In the genomic region with DNA sequence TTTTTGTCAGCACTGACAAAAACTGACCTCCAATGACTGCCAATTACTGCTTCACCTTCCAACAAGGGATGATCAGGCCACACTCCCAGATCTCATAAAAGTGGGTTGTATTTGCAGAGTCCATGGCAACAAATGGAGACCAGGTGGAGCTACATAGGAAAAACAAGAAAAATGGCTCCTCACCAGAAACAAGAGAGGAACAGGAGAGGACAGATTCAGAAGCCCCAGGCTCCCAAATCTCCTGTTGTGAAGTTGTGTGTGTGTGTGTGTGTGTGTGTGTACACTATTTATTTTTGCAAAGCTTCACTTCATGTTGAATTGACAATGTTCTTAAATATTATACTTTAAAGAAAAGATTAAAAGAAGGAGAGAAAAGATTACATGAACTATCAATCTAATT, we compare ENCODE assay signal across 26 mouse cellular contexts.
"Had no signal": no experiment of that assay in that cellular context is flagged by ENCODE, and none has a peak within 500 bp of the region (broad histone marks: within the 10 kb centered on the region; RNA-seq: fewer than 3 reads in every experiment).

No protein-coding gene starts in this region.

- H3K9ac ChIP-seq: heart, embryonic 13.5 days; heart, embryonic 15.5 days; hindbrain, embryonic 13.5 days; hindbrain, embryonic 15.5 days; limb, embryonic 12.5 days; liver, embryonic 13.5 days; liver, embryonic 15.5 days; liver, postnatal 0 days had no signal

- H3K36me3 ChIP-seq: heart, embryonic 13.5 days; heart, embryonic 15.5 days; hindbrain, embryonic 13.5 days; hindbrain, embryonic 15.5 days; limb, embryonic 12.5 days; liver, embryonic 13.5 days; liver, embryonic 15.5 days had no signal

- H3K27ac ChIP-seq: heart, adult 2 months; heart, embryonic 13.5 days; heart, embryonic 15.5 days; hindbrain, embryonic 13.5 days; hindbrain, embryonic 15.5 days; hindbrain, postnatal 0 days; layer of hippocampus, adult 2 months; limb, embryonic 12.5 days; liver, embryonic 13.5 days; liver, embryonic 15.5 days had no signal

- DNase-seq: gastrocnemius, postnatal 10 days; gastrocnemius, postnatal 36 days; heart, adult 11 months; heart, adult 2 months; heart, postnatal 14 days; heart, postnatal 36 days; kidney, adult 18-20 months; kidney, adult 8-10 months; kidney, postnatal 10 days; kidney, postnatal 25 days; kidney, postnatal 4 days; liver; liver, embryonic 13.5 days; liver, postnatal 0 days had no signal

- H3K9me3 ChIP-seq: heart, embryonic 13.5 days; heart, embryonic 15.5 days; hindbrain, embryonic 13.5 days; hindbrain, embryonic 15.5 days; limb, embryonic 12.5 days; liver, embryonic 13.5 days; liver, embryonic 15.5 days had no signal

- H3K27me3 ChIP-seq: heart, embryonic 13.5 days; heart, embryonic 15.5 days; hindbrain, embryonic 13.5 days; hindbrain, embryonic 15.5 days; limb, embryonic 12.5 days; liver, embryonic 13.5 days; liver, embryonic 15.5 days had no signal

- H3K4me3 ChIP-seq: heart, adult 2 months; heart, embryonic 13.5 days; heart, embryonic 15.5 days; hindbrain, embryonic 13.5 days; hindbrain, embryonic 15.5 days; layer of hippocampus, adult 2 months; left cerebral cortex, adult 2 months; limb, embryonic 12.5 days; liver, embryonic 13.5 days; liver, embryonic 15.5 days had no signal

- ATAC-seq: hindbrain, postnatal 0 days; intestine, embryonic 16.5 days; liver, postnatal 0 days had no signal

- H3K4me2 ChIP-seq: heart, embryonic 11.5 days; heart, embryonic 13.5 days; heart, embryonic 15.5 days; hindbrain, embryonic 13.5 days; hindbrain, embryonic 15.5 days; limb, embryonic 12.5 days; liver, embryonic 11.5 days; liver, embryonic 13.5 days; liver, embryonic 15.5 days had no signal

- H3K4me1 ChIP-seq: heart, embryonic 13.5 days; heart, embryonic 15.5 days; hindbrain, embryonic 13.5 days; hindbrain, embryonic 15.5 days; liver, embryonic 13.5 days; liver, embryonic 15.5 days had no signal
